Comparison of ENCODE assay signal across 15 mouse cellular contexts in genomic region chr17:81433148-81433547, GRCm38 (mm10). TPM values are rescaled to one million over a fixed set of nuclear protein-coding genes. Genes with fewer than 3 reads are reported as not detected.
DNase-seq lines count a peak whose midpoint lies in the region; ATAC-seq lines count a peak whose summit lies in the region.
"Had no signal": no experiment of that assay in that cellular context is flagged by ENCODE, and none has a peak within 500 bp of the region (broad histone marks: within the 10 kb centered on the region; RNA-seq: fewer than 3 reads in every experiment).

No protein-coding gene starts in this region.

- no peak overlapping the region for H3K4me3 ChIP-seq in hindbrain, embryonic 11.5 days (ENCODE audit: low read depth, low read length)
- no peak overlapping the region for H3K4me3 ChIP-seq in hindbrain, embryonic 12.5 days
- H3K4me3 ChIP-seq in embryonic facial prominence, embryonic 10.5 days, result no peak overlapping the region
- no peak overlapping the region for H3K4me3 ChIP-seq in limb, embryonic 15.5 days
- H3K4me3 ChIP-seq in forebrain, embryonic 15.5 days, result no peak overlapping the region
- H3K4me3 ChIP-seq: stomach, embryonic 15.5 days had no signal

- H3K36me3 ChIP-seq in hindbrain, embryonic 11.5 days (ENCODE audit: control insufficient read depth, insufficient read depth, low read length), result no peaks in the 10 kb centered on the region
- H3K36me3 ChIP-seq in hindbrain, embryonic 12.5 days, result no peaks in the 10 kb centered on the region
- no peaks in the 10 kb centered on the region for H3K36me3 ChIP-seq in embryonic facial prominence, embryonic 10.5 days (replicated peaks)
- H3K36me3 ChIP-seq in limb, embryonic 15.5 days, result 0 out of 2 replicates have a peak, but pooled peaks cover 4% of the 10 kb centered on the region
- H3K36me3 ChIP-seq in forebrain, embryonic 15.5 days, result 0 out of 2 replicates have a peak, but pooled peaks cover 2% of the 10 kb centered on the region
- H3K36me3 ChIP-seq: stomach, embryonic 15.5 days had no signal

- no peaks in the 10 kb centered on the region for H3K9me3 ChIP-seq in hindbrain, embryonic 11.5 days (ENCODE audit: control insufficient read depth, low read length)
- no peaks in the 10 kb centered on the region for H3K9me3 ChIP-seq in hindbrain, embryonic 12.5 days (replicated peaks)
- H3K9me3 ChIP-seq in embryonic facial prominence, embryonic 10.5 days, result no peaks in the 10 kb centered on the region
- no peaks in the 10 kb centered on the region for H3K9me3 ChIP-seq in limb, embryonic 15.5 days
- H3K9me3 ChIP-seq in forebrain, embryonic 15.5 days, result no peaks in the 10 kb centered on the region
- H3K9me3 ChIP-seq: stomach, embryonic 15.5 days had no signal

- no peaks in the 10 kb centered on the region for H3K27me3 ChIP-seq in hindbrain, embryonic 11.5 days (ENCODE audit: control insufficient read depth, insufficient read depth, low read length)
- H3K27me3 ChIP-seq in hindbrain, embryonic 12.5 days, result no peaks in the 10 kb centered on the region
- H3K27me3 ChIP-seq in embryonic facial prominence, embryonic 10.5 days (replicated peaks; ENCODE audit: low read depth, poor library complexity, severe bottlenecking), result peaks cover 6% of the 10 kb centered on the region
- H3K27me3 ChIP-seq in limb, embryonic 15.5 days, result no peaks in the 10 kb centered on the region
- no peaks in the 10 kb centered on the region for H3K27me3 ChIP-seq in forebrain, embryonic 15.5 days
- H3K27me3 ChIP-seq: CH12.LX; stomach, embryonic 15.5 days had no signal

- H3K4me1 ChIP-seq in hindbrain, embryonic 11.5 days (replicated peaks; ENCODE audit: control insufficient read depth, insufficient read depth, low read length), result no peaks in the 10 kb centered on the region
- H3K4me1 ChIP-seq in hindbrain, embryonic 12.5 days, result no peaks in the 10 kb centered on the region; the same call in 1 of the 2 replicates
- peaks cover 21% of the 10 kb centered on the region for H3K4me1 ChIP-seq in embryonic facial prominence, embryonic 10.5 days
- 0 out of 2 replicates have a peak, but pooled peaks cover 5% of the 10 kb centered on the region for H3K4me1 ChIP-seq in limb, embryonic 15.5 days
- no peaks in the 10 kb centered on the region for H3K4me1 ChIP-seq in forebrain, embryonic 15.5 days
- H3K4me1 ChIP-seq: stomach, embryonic 15.5 days had no signal

- no peak overlapping the region for H3K9ac ChIP-seq in hindbrain, embryonic 11.5 days (ENCODE audit: low read depth, low read length)
- H3K9ac ChIP-seq in hindbrain, embryonic 12.5 days, result no peak overlapping the region
- no peak overlapping the region for H3K9ac ChIP-seq in limb, embryonic 15.5 days
- no peak overlapping the region for H3K9ac ChIP-seq in forebrain, embryonic 15.5 days (replicated peaks)
- H3K9ac ChIP-seq: stomach, embryonic 15.5 days had no signal

- ATAC-seq in hindbrain, embryonic 11.5 days (ENCODE audit: low FRiP score), result no peak
- no peak for ATAC-seq in hindbrain, embryonic 12.5 days (ENCODE audit: low FRiP score)
- no peak for ATAC-seq in limb, embryonic 15.5 days (ENCODE audit: insufficient number of reproducible peaks, low FRiP score, low TSS enrichment, low read depth)
- no peak for ATAC-seq in forebrain, embryonic 15.5 days (replicated peaks)
- no peak for ATAC-seq in megakaryocyte, adult 5-6 weeks (ENCODE audit: poor library complexity, severe bottlenecking)
- ATAC-seq: intestine, embryonic 16.5 days had no signal

- intact Hi-C loops in heart, postnatal 25 days (cut with DNase I), result no loop called here
- intact Hi-C loops in gastrocnemius, postnatal 14 days (cut with DNase I; ENCODE audit: low total_unique reads), result no loop called here

- 58% methylated on average over 5 of the region's 5 CpGs for WGBS in hindbrain, embryonic 11.5 days
- 47% methylated on average over 5 of the region's 5 CpGs for WGBS in hindbrain, embryonic 12.5 days
- 32% methylated on average over 5 of the region's 5 CpGs for WGBS in embryonic facial prominence, embryonic 10.5 days
- WGBS in limb, embryonic 15.5 days, result 36% methylated on average over 5 of the region's 5 CpGs
- 68% methylated on average over 5 of the region's 5 CpGs for WGBS in forebrain, embryonic 15.5 days

- no peak overlapping the region for H3K27ac ChIP-seq in hindbrain, embryonic 11.5 days (ENCODE audit: low read depth, low read length)
- no peak overlapping the region for H3K27ac ChIP-seq in hindbrain, embryonic 12.5 days
- no peak overlapping the region for H3K27ac ChIP-seq in embryonic facial prominence, embryonic 10.5 days (replicated peaks)
- 0 out of 2 replicates have a peak overlapping the region, but pooled peaks have one; percentile 2 for H3K27ac ChIP-seq in limb, embryonic 15.5 days
- H3K27ac ChIP-seq in forebrain, embryonic 15.5 days (replicated peaks), result no peak overlapping the region
- H3K27ac ChIP-seq: stomach, embryonic 15.5 days had no signal

- no peak overlapping the region for H3K4me2 ChIP-seq in hindbrain, embryonic 11.5 days (replicated peaks; ENCODE audit: low read depth, low read length)
- H3K4me2 ChIP-seq in hindbrain, embryonic 12.5 days (replicated peaks), result no peak overlapping the region
- H3K4me2 ChIP-seq in limb, embryonic 15.5 days, result no peak overlapping the region
- H3K4me2 ChIP-seq in forebrain, embryonic 15.5 days (replicated peaks), result no peak overlapping the region
- H3K4me2 ChIP-seq: stomach, embryonic 15.5 days had no signal

- DNase-seq in hindbrain, embryonic 11.5 days (ENCODE audit: low spot score), result peak; percentile 21
- peak; percentile 49 for DNase-seq in embryonic facial prominence, embryonic 10.5 days (ENCODE audit: low spot score)
- DNase-seq in heart, postnatal 25 days (ENCODE audit: low spot score), result peak; percentile 6
- no peak for DNase-seq in gastrocnemius, postnatal 14 days
- DNase-seq: cerebellum, postnatal 25 days; left cerebral cortex, postnatal 4 days had no signal

RNA-seq across cellular contexts. Expression of gene Gm11096, which starts 8.4 kb away (rescaled TPM):
- polyA plus RNA-seq in hindbrain, embryonic 11.5 days (2014; fragmentation: Nextera tagmentation; extraction: Ambion mirVana), result not detected in 2 replicates
- not detected in 2 replicates for polyA plus RNA-seq in hindbrain, embryonic 12.5 days (2016; fragmentation: Nextera tagmentation; extraction: Ambion mirVana)
- not detected in 2 replicates for polyA plus RNA-seq in embryonic facial prominence, embryonic 10.5 days (2016; fragmentation: Nextera tagmentation; extraction: Ambion mirVana)
- not detected for total RNA-seq in heart, postnatal 25 days (2021)
- polyA plus RNA-seq in limb, embryonic 15.5 days (2015; fragmentation: Nextera tagmentation; extraction: Ambion mirVana), result not detected in 2 replicates
- polyA plus RNA-seq in forebrain, embryonic 15.5 days (2015; fragmentation: Nextera tagmentation; extraction: Ambion mirVana), result not detected in 2 replicates
- total RNA-seq in megakaryocyte, adult 5-6 weeks (2015), result not detected in 2 replicates
- not detected in 2 replicates for total RNA-seq in megakaryocyte, adult 5-6 weeks (2017)
- total RNA-seq in gastrocnemius, postnatal 14 days (2021), result not detected
- total RNA-seq: CH12.LX; granulocyte monocyte progenitor cell, adult 5-6 weeks; left cerebral cortex, postnatal 4 days had no signal
- polyA plus RNA-seq: intestine, embryonic 16.5 days; neural tube, embryonic 11.5 days; stomach, embryonic 15.5 days had no signal
